In genomic region chr5:136907991-136908857, GRCm38 (mm10) we compare ENCODE assay signal across 8 mouse cellular contexts. TPM values are rescaled to one million over a fixed set of nuclear protein-coding genes. Genes with fewer than 3 reads are reported as not detected.
DNase-seq lines count a peak whose midpoint lies in the region; ATAC-seq lines count a peak whose summit lies in the region.

Gene Ift22 (plus strand): TSS chr5:136908150.

- DNase-seq in 3134 (ENCODE audit: extremely low read depth, insufficient read length, low spot score) (peak; percentile 82), liver (peak; percentile 76)
- DNase-seq in adrenal gland, postnatal 25 days = peak; percentile 94
- peak; percentile 94 for DNase-seq in heart, embryonic 10.5 days (ENCODE audit: low spot score)
- DNase-seq in spleen, postnatal 4 days (ENCODE audit: low spot score in 2 of 2) = peak; percentile 73 to 87

- peaks cover 10% of the 10 kb centered on the region for H3K4me1 ChIP-seq in embryonic facial prominence, embryonic 13.5 days
- peaks cover 12% of the 10 kb centered on the region; the same call in 1 of the 2 replicates for H3K4me1 ChIP-seq in heart, embryonic 10.5 days
- H3K4me1 ChIP-seq in kidney, embryonic 15.5 days = peaks cover 14% of the 10 kb centered on the region

- H3K27ac ChIP-seq in embryonic facial prominence, embryonic 13.5 days = no peak within 1 kb of the TSS
- peak within 1 kb of the TSS; percentile 62 for H3K27ac ChIP-seq in heart, embryonic 10.5 days
- 0 out of 2 replicates have a peak within 1 kb of the TSS, but pooled peaks have one; percentile 51 for H3K27ac ChIP-seq in kidney, embryonic 15.5 days

- 10% methylated on average over 32 of the region's 32 CpGs for WGBS in embryonic facial prominence, embryonic 13.5 days
- 10% methylated on average over 32 of the region's 32 CpGs for WGBS in heart, embryonic 10.5 days
- 10% methylated on average over 32 of the region's 32 CpGs for WGBS in kidney, embryonic 15.5 days

- no peaks in the 10 kb centered on the region for H3K27me3 ChIP-seq in embryonic facial prominence, embryonic 13.5 days
- no peaks in the 10 kb centered on the region for H3K27me3 ChIP-seq in heart, embryonic 10.5 days (ENCODE audit: insufficient read depth, poor library complexity, severe bottlenecking)
- no peaks in the 10 kb centered on the region for H3K27me3 ChIP-seq in kidney, embryonic 15.5 days

- H3K9ac ChIP-seq in embryonic facial prominence, embryonic 13.5 days = peak within 1 kb of the TSS; percentile 80
- peak within 1 kb of the TSS; percentile 65 for H3K9ac ChIP-seq in kidney, embryonic 15.5 days

- peak within 1 kb of the TSS; percentile 76 for H3K4me2 ChIP-seq in embryonic facial prominence, embryonic 13.5 days
- H3K4me2 ChIP-seq in kidney, embryonic 15.5 days = peak within 1 kb of the TSS; percentile 62

- no peaks in the 10 kb centered on the region for H3K9me3 ChIP-seq in embryonic facial prominence, embryonic 13.5 days
- H3K9me3 ChIP-seq in heart, embryonic 10.5 days = no peaks in the 10 kb centered on the region
- no peaks in the 10 kb centered on the region for H3K9me3 ChIP-seq in kidney, embryonic 15.5 days (replicated peaks)

- peaks cover 25% of the 10 kb centered on the region for H3K36me3 ChIP-seq in embryonic facial prominence, embryonic 13.5 days
- peaks cover 22% of the 10 kb centered on the region for H3K36me3 ChIP-seq in heart, embryonic 10.5 days
- peaks cover 25% of the 10 kb centered on the region for H3K36me3 ChIP-seq in kidney, embryonic 15.5 days

- peak; percentile 86 for ATAC-seq in embryonic facial prominence, embryonic 13.5 days (ENCODE audit: insufficient number of reproducible peaks, insufficient read depth, low FRiP score, low TSS enrichment, low read depth)
- ATAC-seq in kidney, embryonic 15.5 days (replicated peaks; ENCODE audit: low FRiP score) = peak; percentile 95
- peak; percentile 93 for ATAC-seq in monocyte, adult 5-6 weeks (replicated peaks; ENCODE audit: insufficient number of reproducible peaks, low FRiP score, low TSS enrichment, poor library complexity, severe bottlenecking)

- peak within 1 kb of the TSS; percentile 67 for H3K4me3 ChIP-seq in embryonic facial prominence, embryonic 13.5 days
- H3K4me3 ChIP-seq in heart, embryonic 10.5 days = peak within 1 kb of the TSS; percentile 85
- H3K4me3 ChIP-seq in kidney, embryonic 15.5 days (replicated peaks) = peak within 1 kb of the TSS; percentile 69

RNA-seq across cellular contexts. Expression of gene Ift22, which starts in this region (rescaled TPM):
- 31.3 and 35.6 TPM in 2 replicates for total RNA-seq in adrenal gland, postnatal 25 days (2021)
- 67.4 and 70.2 TPM in 2 replicates for polyA plus RNA-seq in embryonic facial prominence, embryonic 13.5 days (2015; fragmentation: Nextera tagmentation; extraction: Ambion mirVana)
- 42.4 and 54.5 TPM in 2 replicates for polyA plus RNA-seq in heart, embryonic 10.5 days (2016; fragmentation: Nextera tagmentation; extraction: Ambion mirVana)
- polyA plus RNA-seq in kidney, embryonic 15.5 days (2015; fragmentation: Nextera tagmentation; extraction: Ambion mirVana) = 74.0 and 78.8 TPM in 2 replicates
- total RNA-seq in monocyte, adult 5-6 weeks (2017) = 2.3 to 8.5 TPM (median 3.4 TPM) in 3 replicates
